Mouse (Mus musculus) neutrophil, adult 5-6 weeks (primary cell): ENCODE measurements around the gene Thtpa. TPM values are rescaled to one million over a fixed set of nuclear protein-coding genes. Genes with fewer than 3 reads are reported as not detected.
A peak's percentile ranks its signal among the peaks of the same experiment; 100 is the strongest.

Experiments used
- ATAC-seq: fragments of 151-379, 151-347 bp; 2 replicates; pipeline ENCODE4 v1.8.0; 2017; ENCODE audit warnings: mild to moderate bottlenecking, moderate TSS enrichment; ENCODE audit not compliant: insufficient number of reproducible peaks, poor library complexity, low FRiP score, severe bottlenecking; ENCODE audit errors: extremely low read depth
- total RNA-seq: library from RNA; stranded (forward); fragments of 200-1000 nt; gene quantifications from 2 replicates; pipeline ENCODE4 v1.2.3, GENCODE M21; 2017

Thtpa gene
- total RNA-seq, 1 experiment from 2014 or later = 5.2 TPM

- no peak for ATAC-seq
Measured at GRCm38 (mm10) chr14:55076956-55077355, 17.6 kb upstream of the Thtpa start.

- ATAC-seq = no peak
Measured at GRCm38 (mm10) chr14:55077481-55078365, 16.9 kb upstream of the Thtpa start.

GRCm38 (mm10) chr14:55078366-55078989 lies 16.1 kb upstream of the Thtpa start:
- ATAC-seq = no peak

GRCm38 (mm10) chr14:55079214-55079970 lies 15.2 kb upstream of the Thtpa start:
- peak; percentile 65 for ATAC-seq

- ATAC-seq = no peak
Measured at GRCm38 (mm10) chr14:55081105-55081504, 13.5 kb upstream of the Thtpa start.

GRCm38 (mm10) chr14:55083481-55083880 lies 11.1 kb upstream of the Thtpa start:
- no peak for ATAC-seq

GRCm38 (mm10) chr14:55085324-55086008 lies 9.1 kb upstream of the Thtpa start:
- ATAC-seq = no peak

- ATAC-seq = no peak
Measured at GRCm38 (mm10) chr14:55086009-55086514, 8.5 kb upstream of the Thtpa start.

- ATAC-seq = no peak
Measured at GRCm38 (mm10) chr14:55089199-55089947, 5.2 kb upstream of the Thtpa start.

- no peak for ATAC-seq
Measured at GRCm38 (mm10) chr14:55091209-55091865, 3.2 kb upstream of the Thtpa start.

- ATAC-seq = peak; percentile 84
Measured at GRCm38 (mm10) chr14:55092011-55092577, 2.5 kb upstream of the Thtpa start, which contains the start of gene Zfhx2. Gene Zfhx2 (minus strand): TSS chr14:55092324.

GRCm38 (mm10) chr14:55093927-55094326 lies 657 bp upstream of the Thtpa start:
- ATAC-seq = no peak

GRCm38 (mm10) chr14:55095263-55095662 lies 679 bp downstream of the Thtpa start:
- ATAC-seq = no peak

- ATAC-seq = no peak
Measured at GRCm38 (mm10) chr14:55095671-55096070, 1.1 kb downstream of the Thtpa start.

GRCm38 (mm10) chr14:55096573-55097087 lies 2.0 kb downstream of the Thtpa start:
- ATAC-seq = no peak

GRCm38 (mm10) chr14:55097646-55098045 lies 3.1 kb downstream of the Thtpa start:
- no peak for ATAC-seq

GRCm38 (mm10) chr14:55098067-55098466 lies 3.5 kb downstream of the Thtpa start:
- ATAC-seq = no peak
